Mouse (Mus musculus): ENCODE data around the gene Rfc2. TPM values are rescaled to one million over a fixed set of nuclear protein-coding genes. Genes with fewer than 3 reads are reported as not detected.

Gene Rfc2
- total and polyA plus RNA-seq, 2 experiments from 2014 or later: 58.1 to 155 TPM

DNA sequence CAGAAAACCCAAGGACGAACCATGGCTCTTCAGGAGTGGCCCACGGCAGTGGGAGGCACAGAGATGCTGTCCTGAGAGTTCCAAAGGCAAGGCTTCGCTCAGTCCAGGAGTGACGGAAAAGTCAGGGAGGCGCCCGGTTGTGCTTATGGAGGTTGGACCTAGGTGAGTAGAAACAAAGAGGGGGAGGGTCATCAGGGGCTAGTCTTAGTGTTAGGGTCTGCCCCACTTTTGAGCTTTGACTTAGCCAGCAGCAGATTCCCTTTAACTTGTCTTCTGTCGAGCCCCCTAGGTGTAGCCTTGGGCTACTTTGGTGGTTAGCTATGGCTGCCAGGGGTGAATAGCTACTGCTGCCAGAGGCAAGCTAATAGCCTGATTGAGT lies 21.1 kb upstream of the Rfc2 start, which contains the start of gene Syna:
Gene Syna (minus strand): TSS at position 101 of the 379 bp plus-strand sequence.
- H3K27me3 ChIP-seq (ENCODE audit: insufficient read depth, low read length): no peaks in the 10 kb centered on the region
- 92% methylated on average over 7 of the region's 7 CpGs for WGBS
- no peak for ATAC-seq (ENCODE audit: low FRiP score)
- H3K36me3 ChIP-seq (ENCODE audit: insufficient read depth, low read length): no peaks in the 10 kb centered on the region
- no peak for DNase-seq (ENCODE audit: low spot score)
- TF ChIP-seq CTCF (IDR thresholded peaks at IDR 0.05): no peak
- no peak within 1 kb of the TSS for H3K4me3 ChIP-seq (ENCODE audit: low read depth, low read length)
- H3K4me1 ChIP-seq (ENCODE audit: insufficient read depth, low read length): 0 out of 2 replicates have a peak, but pooled peaks cover 4% of the 10 kb centered on the region
- no peak within 1 kb of the TSS for H3K27ac ChIP-seq (ENCODE audit: low read depth, low read length)
- H3K9me3 ChIP-seq (ENCODE audit: low read length): no peaks in the 10 kb centered on the region
- no peak within 1 kb of the TSS for H3K9ac ChIP-seq (replicated peaks; ENCODE audit: low read length, poor library complexity, severe bottlenecking)
- no peak within 1 kb of the TSS for H3K4me2 ChIP-seq (ENCODE audit: low read depth, low read length, poor library complexity, severe bottlenecking)

DNA sequence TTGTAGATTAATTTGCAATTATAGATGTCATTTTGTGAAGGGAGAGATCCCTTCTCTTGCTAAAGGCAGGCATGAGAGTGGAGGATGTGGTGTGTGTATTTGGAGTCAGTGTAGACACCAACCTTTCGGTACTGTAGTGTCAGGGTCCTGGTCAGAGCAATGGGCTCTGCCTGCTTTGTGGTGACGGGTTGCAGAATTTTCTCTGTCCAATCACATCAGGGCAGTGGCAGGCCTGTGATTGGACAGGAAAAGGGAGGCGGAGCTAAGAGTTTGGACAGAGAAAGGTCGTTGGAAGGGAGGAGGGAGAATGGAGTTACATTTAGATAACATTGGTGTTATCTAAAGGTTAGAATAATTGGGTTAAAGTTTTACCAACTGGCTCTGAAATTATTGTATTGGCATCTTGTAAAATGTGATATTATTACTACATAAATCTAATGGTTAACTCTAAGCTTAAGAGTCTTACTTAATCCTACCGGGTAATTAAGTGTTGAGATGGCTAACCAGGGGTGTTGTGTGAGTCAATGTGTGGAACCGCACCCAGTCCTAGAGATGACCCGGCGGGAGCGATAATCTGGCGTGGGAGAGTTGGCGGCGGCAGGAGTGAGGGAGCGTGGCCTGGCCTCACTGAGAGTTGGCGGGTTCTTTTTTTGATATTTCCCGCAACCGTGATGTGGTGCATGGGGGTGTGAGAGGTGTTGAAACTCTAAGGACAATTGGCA lies 20.6 kb upstream of the Rfc2 start:
- Histone ChIP-seq H3K4me2 (ENCODE audit: low read depth, low read length, poor library complexity, severe bottlenecking) (no peak overlapping the region), H3K9me3 (ENCODE audit: low read length) (no peaks in the 10 kb centered on the region), H3K36me3 (ENCODE audit: insufficient read depth, low read length) (no peaks in the 10 kb centered on the region), H3K27ac (ENCODE audit: low read depth, low read length) (no peak overlapping the region), H3K9ac (replicated peaks; ENCODE audit: low read length, poor library complexity, severe bottlenecking) (no peak overlapping the region), H3K27me3 (ENCODE audit: insufficient read depth, low read length) (no peaks in the 10 kb centered on the region), H3K4me3 (ENCODE audit: low read depth, low read length) (no peak overlapping the region), H3K4me1 (ENCODE audit: insufficient read depth, low read length) (no peaks in the 10 kb centered on the region)
- ATAC-seq (ENCODE audit: low FRiP score) (no peak), DNase-seq (ENCODE audit: low spot score) (no peak)
- TF ChIP-seq CTCF (IDR thresholded peaks at IDR 0.05): no peak
- 81% methylated on average over 16 of the region's 16 CpGs for WGBS

DNA sequence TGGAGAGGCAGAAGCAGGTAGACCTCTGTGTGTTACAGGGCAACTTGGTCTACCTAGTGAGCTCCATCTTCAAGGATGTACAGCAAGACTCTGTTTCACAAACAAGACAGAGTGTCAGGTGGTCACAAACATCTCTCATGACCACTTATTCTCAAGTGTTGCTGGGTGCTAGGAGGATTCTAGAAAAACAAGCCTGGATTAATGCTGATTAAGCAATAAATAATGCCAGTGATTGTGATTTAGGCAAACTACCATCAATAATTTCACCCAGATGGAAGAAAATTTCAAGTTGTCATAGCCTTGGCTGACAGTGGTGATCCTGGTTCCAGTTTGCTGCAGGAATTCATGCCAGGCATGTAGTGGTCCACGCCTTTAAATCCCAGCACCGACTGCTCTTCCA lies 16.9 kb upstream of the Rfc2 start:
- Histone ChIP-seq H3K4me1 (ENCODE audit: insufficient read depth, low read length) (no peaks in the 10 kb centered on the region), H3K9ac (replicated peaks; ENCODE audit: low read length, poor library complexity, severe bottlenecking) (no peak overlapping the region), H3K27ac (ENCODE audit: low read depth, low read length) (no peak overlapping the region), H3K36me3 (ENCODE audit: insufficient read depth, low read length) (no peaks in the 10 kb centered on the region), H3K4me3 (ENCODE audit: low read depth, low read length) (no peak overlapping the region), H3K27me3 (ENCODE audit: insufficient read depth, low read length) (no peaks in the 10 kb centered on the region), H3K9me3 (ENCODE audit: low read length) (no peaks in the 10 kb centered on the region), H3K4me2 (ENCODE audit: low read depth, low read length, poor library complexity, severe bottlenecking) (no peak overlapping the region)
- no peak for TF ChIP-seq CTCF (IDR thresholded peaks at IDR 0.05)
- ATAC-seq (ENCODE audit: low FRiP score) (no peak), DNase-seq (ENCODE audit: low spot score) (no peak)
- 100% methylated on average over 2 of the region's 2 CpGs for WGBS

DNA sequence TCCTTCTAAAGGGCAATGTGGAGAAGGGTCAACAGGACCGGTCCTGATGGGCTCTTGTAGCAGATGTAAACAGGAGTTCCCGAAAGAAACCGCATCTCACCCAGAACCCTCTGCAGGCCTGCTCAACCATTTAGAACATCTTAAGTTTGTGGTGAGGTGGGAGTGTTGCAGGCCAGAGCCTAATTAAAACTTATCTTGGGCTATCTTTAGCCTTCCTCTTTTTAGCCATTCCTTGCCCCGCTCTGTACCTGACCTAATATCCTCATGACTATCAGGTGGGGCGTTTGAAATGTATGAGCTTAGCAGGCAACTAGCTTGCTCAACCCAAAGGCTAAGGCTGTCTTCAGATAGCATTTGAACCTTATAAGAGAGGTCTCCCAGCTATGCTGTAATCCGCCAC lies 15.5 kb upstream of the Rfc2 start:
- ATAC-seq (ENCODE audit: low FRiP score) (no peak), DNase-seq (ENCODE audit: low spot score) (no peak)
- Histone ChIP-seq H3K27me3 (ENCODE audit: insufficient read depth, low read length) (no peaks in the 10 kb centered on the region), H3K4me3 (ENCODE audit: low read depth, low read length) (no peak overlapping the region), H3K9ac (replicated peaks; ENCODE audit: low read length, poor library complexity, severe bottlenecking) (no peak overlapping the region), H3K4me1 (ENCODE audit: insufficient read depth, low read length) (no peaks in the 10 kb centered on the region), H3K9me3 (ENCODE audit: low read length) (no peaks in the 10 kb centered on the region), H3K4me2 (ENCODE audit: low read depth, low read length, poor library complexity, severe bottlenecking) (no peak overlapping the region), H3K27ac (ENCODE audit: low read depth, low read length) (no peak overlapping the region), H3K36me3 (ENCODE audit: insufficient read depth, low read length) (no peaks in the 10 kb centered on the region)
- 93% methylated on average over 6 of the region's 6 CpGs for WGBS
- TF ChIP-seq CTCF (IDR thresholded peaks at IDR 0.05): no peak

DNA sequence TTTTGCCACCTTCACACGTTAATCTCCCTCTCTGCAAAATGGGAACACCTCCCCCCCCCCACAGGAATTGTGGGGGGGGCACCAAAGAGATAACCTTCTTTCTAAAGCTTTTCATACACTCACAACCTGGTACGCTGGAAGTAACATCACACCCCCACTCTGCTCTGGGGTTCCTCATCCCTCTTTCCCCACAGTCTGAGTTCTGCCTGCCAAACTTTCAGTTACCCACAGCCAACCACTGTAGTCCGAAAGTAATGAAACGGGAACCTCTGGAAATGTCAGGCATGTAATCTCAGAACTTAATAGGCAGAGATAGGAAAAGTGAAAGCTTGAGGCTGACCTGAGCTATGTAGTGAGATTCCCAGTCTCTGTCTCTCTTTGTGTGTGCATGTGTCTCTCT lies 13.7 kb upstream of the Rfc2 start:
- H3K9ac ChIP-seq (replicated peaks; ENCODE audit: low read length, poor library complexity, severe bottlenecking): no peak overlapping the region

DNA sequence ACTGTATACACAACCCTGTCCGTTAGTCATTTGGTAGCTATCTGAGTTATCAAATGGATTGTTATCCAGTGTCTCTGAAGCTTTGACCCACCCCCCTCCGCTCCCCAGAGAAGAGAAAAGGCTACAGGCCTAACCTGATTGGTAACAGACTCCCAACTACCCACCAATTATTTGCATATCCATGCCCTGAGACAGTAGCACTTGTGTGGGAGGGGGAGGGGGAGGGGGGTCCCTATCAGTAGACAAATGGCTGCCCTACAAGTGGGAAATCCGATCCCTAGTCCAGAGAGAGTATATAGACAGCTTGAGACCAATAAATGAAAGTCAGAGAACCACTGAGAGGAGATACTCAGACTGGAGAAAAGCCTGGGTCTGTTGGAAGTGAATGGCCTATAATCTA lies 13.1 kb upstream of the Rfc2 start:
- ATAC-seq (ENCODE audit: low FRiP score) (no peak), DNase-seq (ENCODE audit: low spot score) (no peak)
- Histone ChIP-seq H3K9me3 (ENCODE audit: low read length) (no peaks in the 10 kb centered on the region), H3K4me3 (ENCODE audit: low read depth, low read length) (no peak overlapping the region), H3K4me2 (ENCODE audit: low read depth, low read length, poor library complexity, severe bottlenecking) (no peak overlapping the region), H3K27me3 (ENCODE audit: insufficient read depth, low read length) (no peaks in the 10 kb centered on the region), H3K9ac (replicated peaks; ENCODE audit: low read length, poor library complexity, severe bottlenecking) (no peak overlapping the region), H3K4me1 (ENCODE audit: insufficient read depth, low read length) (0 out of 2 replicates have a peak, but pooled peaks cover 3% of the 10 kb centered on the region), H3K27ac (ENCODE audit: low read depth, low read length) (no peak overlapping the region), H3K36me3 (ENCODE audit: insufficient read depth, low read length) (no peaks in the 10 kb centered on the region)
- 61% methylated on average over 3 of the region's 3 CpGs for WGBS
- no peak for TF ChIP-seq CTCF (IDR thresholded peaks at IDR 0.05)

More for the DNA sequence above, 13.7 kb upstream of the Rfc2 start:
- no peaks in the 10 kb centered on the region for H3K9me3 ChIP-seq (ENCODE audit: low read length)
- TF ChIP-seq CTCF (IDR thresholded peaks at IDR 0.05): no peak
- no peak overlapping the region for H3K27ac ChIP-seq (ENCODE audit: low read depth, low read length)
- H3K4me3 ChIP-seq (ENCODE audit: low read depth, low read length): no peak overlapping the region
- H3K4me2 ChIP-seq (ENCODE audit: low read depth, low read length, poor library complexity, severe bottlenecking): no peak overlapping the region
- no peaks in the 10 kb centered on the region for H3K4me1 ChIP-seq (ENCODE audit: insufficient read depth, low read length)
- ATAC-seq (ENCODE audit: low FRiP score) (no peak), DNase-seq (ENCODE audit: low spot score) (no peak)
- H3K36me3 ChIP-seq (ENCODE audit: insufficient read depth, low read length): no peaks in the 10 kb centered on the region
- no peaks in the 10 kb centered on the region for H3K27me3 ChIP-seq (ENCODE audit: insufficient read depth, low read length)
- 92% methylated on average over 4 of the region's 4 CpGs for WGBS
